Mouse (Mus musculus) G1E-ER4 (cell line): ENCODE results near the gene St6galnac5. TPM values are rescaled to one million over a fixed set of nuclear protein-coding genes. Genes with fewer than 3 reads are reported as not detected.

Experiments
- GATA1 ChIP-seq: IDR thresholded peaks from one replicate; pipeline ENCODE4 v1.8.0; 2012; ENCODE audit warnings: low read length, inconsistent platforms
- polyA plus RNA-seq: library from polyadenylated mRNA; stranded (reverse); fragments of >175 nt; gene quantifications from 2 replicates; pipeline ENCODE4 v1.2.3, GENCODE M21; 2012

Gene St6galnac5
- polyA plus RNA-seq, 1 experiment: not detected

DNA sequence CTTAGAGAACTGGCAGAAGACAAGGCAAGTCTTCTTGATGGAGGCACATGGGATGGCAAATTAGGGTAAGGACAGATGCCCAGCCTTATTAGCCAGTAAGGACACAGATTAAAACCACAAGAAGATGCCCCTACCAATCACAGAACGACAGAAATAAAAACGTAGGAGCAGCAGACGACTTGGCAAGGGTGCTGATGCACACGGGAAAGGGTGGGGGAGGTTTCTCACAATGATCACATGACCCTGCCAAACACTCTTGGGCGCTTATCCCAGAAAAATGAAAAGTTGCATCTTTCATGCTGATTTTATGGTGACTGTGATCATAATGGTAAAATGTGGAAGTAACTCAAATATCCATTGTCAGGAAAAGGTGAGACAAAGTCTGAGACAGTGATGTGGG, 75.0 kb downstream of the St6galnac5 start:
- TF ChIP-seq GATA1: no peak

DNA sequence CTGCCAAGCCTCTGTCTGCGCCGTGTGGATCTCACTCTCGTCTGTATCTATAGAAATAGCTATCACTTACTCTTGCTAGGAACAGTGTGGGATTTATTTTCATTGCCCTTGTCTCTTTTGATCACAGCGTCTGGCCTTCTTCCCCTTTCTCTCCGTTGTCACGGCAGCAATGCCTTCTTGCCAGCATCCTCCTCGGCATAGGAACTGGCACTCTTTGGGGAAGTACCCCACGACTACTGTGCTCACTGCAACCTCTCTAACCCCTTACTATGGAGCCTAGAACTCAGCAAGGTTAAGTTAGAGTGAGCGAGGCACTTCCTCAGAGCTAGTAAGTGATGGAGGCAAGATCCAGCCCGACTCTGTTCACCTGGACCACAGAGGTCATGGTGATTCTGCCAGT, 76.2 kb downstream of the St6galnac5 start:
- TF ChIP-seq GATA1: no peak

DNA sequence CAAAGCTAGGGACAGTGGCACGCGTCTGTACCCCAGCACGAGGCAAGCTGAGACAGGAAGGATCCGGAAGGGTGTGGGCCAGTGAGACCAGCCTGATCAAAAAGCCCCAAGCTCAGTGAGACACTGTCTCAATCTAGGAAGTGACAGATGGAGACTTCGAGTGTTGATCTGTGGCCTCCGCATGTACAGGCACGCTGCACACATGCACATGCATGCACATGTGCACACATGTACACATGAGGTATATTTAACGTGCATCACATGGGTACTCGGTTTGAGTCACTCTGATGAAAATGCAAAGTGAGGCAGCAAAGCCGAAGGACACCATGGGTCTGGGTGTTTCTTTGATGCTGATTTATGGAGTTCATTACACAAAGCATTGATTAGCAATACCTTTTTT, 77.0 kb downstream of the St6galnac5 start:
- TF ChIP-seq GATA1: no peak

DNA sequence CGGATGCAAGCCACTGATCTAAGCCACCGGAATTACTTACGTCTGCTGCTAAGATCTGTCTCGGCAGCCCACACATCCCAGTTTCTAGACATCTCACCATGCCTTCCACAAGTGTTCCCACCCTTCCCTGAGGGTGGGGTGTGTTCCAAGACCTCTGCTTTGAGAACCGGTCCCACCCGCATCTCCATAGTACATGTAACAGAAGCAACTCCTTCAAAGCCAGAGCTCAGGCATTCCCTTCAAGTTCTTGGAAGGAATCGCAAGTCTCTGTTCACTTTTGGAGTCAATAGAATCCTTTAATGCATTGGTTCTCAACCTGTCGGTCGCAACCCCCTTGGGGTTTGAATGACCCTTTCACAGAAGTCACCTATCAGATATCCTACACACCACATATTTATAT, 83.1 kb downstream of the St6galnac5 start:
- no peak for TF ChIP-seq GATA1

DNA sequence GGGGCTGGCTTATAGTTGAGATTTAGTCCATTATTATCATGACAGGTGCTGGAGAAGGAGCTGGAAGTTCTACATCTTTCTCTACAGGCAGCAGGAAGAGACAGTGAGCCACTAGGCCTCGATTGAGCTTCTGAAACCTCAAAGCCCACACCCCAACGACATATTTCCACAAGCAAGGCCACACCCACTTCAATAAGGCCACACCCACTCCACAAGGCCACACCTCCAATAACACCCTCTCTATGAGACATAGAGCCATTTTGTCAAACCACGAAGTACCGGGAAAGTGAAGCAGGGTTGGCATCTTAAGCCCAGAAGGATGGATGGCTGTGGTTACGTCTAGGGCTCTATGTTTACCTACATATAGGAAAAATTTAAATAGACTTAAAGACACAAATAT, 84.8 kb downstream of the St6galnac5 start:
- TF ChIP-seq GATA1: no peak

DNA sequence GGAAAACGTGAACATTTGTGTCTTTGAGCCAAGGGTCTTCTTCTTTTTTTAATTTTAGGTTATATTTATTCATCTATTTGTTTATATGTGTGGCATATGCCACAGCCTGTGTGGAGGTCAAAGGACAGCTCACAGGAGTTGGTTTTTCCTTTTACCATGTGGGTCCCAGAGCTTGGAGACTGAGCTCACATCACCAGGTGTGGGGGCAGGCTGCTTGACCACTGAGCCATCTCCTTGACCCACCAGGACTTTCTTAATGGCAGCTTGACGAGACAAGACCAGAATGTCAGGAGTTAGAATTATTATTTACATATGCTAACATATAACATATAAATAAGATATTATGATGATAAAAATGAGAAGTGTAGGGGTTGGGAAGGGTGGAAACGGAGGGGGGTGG, 85.9 kb downstream of the St6galnac5 start:
- no peak for TF ChIP-seq GATA1

DNA sequence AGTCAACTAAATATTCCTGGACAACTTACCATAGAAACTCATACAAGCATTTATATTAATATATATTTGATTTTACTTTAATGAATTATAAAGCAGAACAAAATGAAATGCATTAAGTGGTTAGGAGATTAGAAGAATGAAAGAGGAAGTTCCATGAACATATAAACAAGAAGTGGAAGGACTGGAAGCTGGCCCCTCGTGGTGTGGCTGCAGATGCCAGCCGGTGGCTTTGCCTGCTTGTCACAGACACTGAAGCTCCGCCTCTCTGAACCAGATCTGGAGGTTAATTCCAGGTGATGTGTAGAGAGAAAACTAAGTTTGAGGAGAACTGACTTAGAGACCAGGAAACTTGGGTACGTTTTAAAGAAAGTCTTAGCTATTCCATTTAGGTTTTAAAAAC, 87.1 kb downstream of the St6galnac5 start:
- no peak for TF ChIP-seq GATA1

DNA sequence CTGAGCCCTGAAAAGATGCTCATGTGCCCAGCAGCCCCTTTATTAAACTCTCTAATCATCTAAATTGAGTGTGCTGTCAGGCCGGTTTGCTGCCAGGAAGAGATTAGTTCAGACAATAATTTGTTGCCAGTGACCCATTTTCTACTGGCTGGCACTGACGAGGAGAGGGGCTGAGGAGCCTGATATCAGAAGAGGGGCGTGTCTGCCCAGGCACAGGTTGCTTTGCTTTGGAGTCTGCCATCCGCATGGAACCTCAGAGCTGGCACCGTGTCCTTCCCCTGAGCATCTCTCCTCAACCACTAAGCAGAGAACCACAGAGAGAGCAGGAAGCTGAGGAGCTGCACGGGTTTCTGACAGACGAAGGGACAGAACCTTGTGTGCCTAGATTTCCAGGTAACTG, 93.9 kb downstream of the St6galnac5 start:
- no peak for TF ChIP-seq GATA1

DNA sequence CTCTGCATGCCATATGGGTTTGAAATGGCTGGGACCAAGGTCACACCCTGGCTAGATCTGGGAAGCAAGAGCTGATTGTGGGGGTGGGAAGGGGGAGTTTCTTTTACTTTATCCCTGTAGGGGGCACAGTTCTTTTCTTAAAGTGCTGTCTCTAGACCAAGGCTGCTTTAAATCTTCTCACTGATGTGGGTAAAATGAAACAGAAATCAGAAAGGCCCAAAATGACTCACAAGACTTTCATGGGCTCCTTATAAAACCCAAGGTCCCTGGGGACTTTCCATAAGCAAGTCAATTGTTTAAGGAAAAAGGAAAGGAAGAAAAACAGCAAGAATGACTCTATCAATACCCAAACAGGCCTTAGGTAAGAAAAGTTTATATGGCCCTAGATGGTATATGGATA, 95.3 kb downstream of the St6galnac5 start:
- no peak for TF ChIP-seq GATA1

DNA sequence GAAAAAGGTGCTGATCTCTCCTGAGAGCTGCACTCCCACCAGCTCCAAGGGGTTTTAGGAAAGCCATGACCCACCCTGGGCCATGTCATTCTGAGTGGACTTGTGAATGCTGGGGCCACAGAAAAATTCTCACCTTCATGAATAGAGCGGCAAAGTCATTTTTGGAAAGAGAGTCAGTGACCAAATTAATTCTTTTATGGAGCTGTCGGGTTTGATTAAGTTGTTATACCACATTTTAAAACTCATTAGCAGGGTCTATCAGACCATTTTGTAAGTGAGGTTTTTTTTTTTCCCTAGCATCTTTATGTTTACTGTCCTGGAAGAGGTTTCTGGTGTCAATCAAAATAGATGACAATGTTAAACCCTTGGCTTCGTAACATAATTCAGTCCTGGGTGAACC, 98.5 kb downstream of the St6galnac5 start:
- no peak for TF ChIP-seq GATA1

DNA sequence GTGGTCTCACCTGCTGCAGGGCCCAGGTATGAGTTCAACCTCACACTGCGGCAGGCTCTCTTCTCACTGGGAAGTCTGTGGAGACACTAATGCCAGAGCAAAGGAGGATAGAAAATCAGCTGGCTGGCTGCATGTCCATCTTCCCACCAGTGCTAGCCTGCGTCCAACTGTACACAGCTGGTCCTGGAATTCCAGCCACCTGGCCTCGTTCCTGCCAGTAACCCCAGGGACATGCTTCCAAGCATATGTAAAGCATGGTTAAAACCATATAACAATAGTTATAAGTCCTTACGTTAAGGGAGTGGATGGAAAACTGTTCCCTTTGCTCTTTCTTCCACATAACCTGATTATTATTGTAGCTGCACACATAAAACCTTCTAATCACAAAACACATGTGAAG, 100.3 kb downstream of the St6galnac5 start:
- no peak for TF ChIP-seq GATA1

DNA sequence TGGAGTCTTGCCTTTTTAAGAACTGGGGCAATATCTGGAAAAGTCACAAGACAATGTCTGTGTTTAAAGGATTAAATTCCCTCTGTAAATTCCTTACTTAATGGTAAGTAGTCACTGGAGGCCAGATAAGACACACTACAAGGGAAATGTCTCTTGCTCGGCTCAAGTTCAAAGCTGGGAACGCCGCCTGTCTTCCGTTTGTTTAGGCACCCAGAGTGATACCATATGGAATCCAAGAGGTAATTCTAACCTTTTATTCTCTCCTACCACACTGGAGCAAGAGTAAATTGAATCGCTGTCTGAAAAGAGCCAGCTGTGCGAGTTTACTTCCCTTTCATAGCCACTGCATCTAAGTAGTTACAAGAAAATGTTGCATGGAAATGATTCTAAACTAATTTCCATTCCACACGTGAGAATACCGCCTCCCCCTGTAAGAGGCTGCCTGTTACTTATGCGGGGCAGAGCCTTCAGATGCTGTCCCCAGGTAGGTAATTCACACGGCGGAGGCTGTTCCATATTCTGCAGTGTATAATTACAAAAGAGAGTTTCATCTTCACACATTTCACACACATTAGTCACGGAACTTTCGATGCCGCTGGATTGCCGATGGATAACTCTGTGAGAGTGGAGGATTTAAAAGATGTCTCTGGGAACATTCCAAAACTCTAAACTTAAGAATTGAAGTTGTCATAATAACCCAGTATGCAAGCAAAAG, 101.8 kb downstream of the St6galnac5 start:
- no peak for TF ChIP-seq GATA1

DNA sequence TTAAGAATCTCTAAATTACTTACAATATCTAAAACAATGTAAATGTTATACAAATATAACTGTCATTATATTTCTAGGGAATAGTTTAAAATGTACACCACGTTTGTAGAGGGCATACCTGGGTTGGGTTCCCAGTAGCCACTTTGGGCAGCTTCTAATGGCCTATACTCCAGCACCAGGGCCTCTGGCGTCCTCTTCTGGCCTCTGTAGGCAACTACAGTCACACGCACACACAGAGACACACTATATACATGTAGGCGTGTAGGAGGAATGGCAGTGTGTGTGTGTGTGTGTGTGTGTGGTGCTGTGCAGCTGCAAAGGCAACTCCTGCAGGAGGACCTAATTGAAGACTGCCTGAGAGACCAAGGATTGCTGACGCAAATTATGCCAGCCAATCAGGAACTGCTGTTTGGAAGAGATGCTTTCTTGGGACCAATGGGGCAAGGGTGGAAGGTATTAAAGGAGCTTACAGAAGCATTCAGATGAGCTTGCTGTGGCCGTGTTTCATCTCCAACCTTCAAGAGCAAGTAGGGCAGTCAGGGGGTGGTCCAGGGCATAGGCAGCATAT, 106.2 kb downstream of the St6galnac5 start:
- no peak for TF ChIP-seq GATA1

DNA sequence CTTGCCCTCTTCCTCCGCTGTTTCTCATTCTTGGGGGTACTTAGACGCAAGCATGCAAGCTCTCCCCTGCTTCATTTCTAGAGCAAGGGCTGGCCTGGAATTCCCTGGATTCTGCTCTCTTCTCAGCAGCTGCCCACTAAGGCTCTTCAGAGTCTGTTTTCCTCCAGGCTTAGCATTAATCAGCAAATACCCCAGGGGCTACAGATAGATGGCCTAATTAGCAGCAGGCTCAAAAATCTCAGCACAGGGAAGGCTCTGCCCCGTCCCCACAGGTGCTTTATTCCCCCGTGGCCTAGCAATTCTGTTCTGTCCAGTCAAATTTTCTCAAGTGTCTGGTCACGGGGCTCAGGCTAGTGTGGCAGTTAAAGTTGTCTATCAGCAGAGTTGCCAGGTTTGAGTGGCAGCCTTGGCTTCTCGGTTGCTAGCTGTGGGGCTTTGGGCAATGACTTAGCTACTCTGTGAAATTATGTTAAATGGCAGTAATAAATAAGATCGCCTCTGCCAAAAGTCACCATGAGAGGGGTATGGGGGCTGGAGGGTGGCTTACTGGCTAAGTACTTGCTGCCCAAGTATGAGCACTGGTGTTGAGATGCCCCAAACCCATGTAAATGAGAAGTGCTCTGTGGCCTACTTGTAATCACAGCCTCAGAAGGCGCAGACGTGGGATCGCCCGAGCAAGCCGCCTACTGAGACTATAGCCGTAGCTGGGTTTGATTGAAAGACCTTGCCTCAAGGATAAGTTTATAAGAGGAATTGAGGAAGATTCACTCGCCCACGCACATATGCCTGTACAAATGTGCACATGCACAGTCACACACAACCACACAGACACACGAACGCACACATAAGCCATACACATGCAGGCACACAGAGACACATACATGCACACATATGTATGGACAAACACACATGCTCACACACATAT, 107.4 kb downstream of the St6galnac5 start:
- TF ChIP-seq GATA1: no peak

DNA sequence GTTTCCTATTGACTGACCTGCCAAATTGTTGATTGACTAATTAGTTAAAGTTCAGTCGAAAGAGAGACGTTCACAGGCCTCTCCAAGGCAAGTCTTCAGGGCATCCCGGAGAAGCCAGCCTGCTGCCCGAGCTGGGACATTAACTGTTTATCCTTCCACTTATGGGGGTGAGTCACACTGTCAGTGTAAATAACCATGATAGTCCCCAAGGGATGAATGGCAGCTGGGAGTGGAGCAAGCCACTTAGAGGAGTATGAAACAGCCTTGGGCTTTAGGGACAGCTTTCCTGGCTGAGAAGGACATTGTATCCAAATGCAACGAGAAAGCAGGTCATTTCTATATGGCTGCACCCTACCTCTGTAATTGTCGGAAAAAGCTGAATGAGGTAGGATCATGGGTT, 109.5 kb downstream of the St6galnac5 start:
- TF ChIP-seq GATA1: no peak

DNA sequence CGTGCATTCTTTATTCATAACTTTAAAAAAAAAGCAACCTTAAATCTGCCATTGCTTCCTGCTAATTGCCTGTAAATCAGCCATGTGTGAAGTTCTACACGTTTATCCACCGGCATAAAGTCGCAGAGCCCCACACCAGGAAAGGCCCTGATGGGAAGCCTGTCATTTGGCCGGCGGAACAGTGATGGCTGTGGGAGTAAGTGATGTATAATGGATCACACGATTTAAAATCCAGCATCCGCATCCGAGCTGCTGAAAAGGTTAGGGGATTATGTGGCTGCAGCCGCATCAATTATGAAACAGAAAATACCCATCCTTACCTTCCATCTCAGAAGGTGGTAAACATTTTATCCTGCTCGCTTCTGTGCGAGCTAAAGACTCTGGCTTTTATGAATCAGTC, 110.0 kb downstream of the St6galnac5 start:
- no peak for TF ChIP-seq GATA1
